Mouse (Mus musculus): ENCODE data around the gene Ly6g6f. TPM values are rescaled to one million over a fixed set of nuclear protein-coding genes. Genes with fewer than 3 reads are reported as not detected.

Gene Ly6g6f
- total and polyA plus RNA-seq, 3 experiments, result 0.54 to 0.67 TPM; not detected in 1

DNA sequence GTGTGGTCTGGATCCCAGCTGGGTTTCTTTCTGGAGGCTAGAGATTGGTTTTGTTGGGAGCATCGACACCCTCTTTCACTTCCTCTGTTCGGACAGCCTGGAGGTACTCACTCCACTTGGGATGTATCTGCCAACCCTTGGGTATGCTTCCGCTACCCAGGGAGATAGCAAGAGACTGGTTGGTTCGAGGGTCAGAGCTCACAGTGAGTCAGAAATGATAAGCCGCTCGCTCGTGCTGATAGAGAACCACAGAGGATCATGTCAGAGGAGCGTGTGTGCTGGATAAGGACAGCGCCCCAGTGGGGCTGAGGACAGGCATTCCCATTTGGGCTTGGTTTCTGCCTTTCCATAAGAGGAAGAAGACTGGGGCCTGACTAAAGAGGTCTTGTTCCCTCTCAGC lies 5.6 kb downstream of the Ly6g6f start:
- no peak overlapping the region for H3K4me3 ChIP-seq (replicated peaks in 1 of 3; ENCODE audit: low read depth in 2 of 3, low read length in 2 of 3, poor library complexity in 1 of 3)

DNA sequence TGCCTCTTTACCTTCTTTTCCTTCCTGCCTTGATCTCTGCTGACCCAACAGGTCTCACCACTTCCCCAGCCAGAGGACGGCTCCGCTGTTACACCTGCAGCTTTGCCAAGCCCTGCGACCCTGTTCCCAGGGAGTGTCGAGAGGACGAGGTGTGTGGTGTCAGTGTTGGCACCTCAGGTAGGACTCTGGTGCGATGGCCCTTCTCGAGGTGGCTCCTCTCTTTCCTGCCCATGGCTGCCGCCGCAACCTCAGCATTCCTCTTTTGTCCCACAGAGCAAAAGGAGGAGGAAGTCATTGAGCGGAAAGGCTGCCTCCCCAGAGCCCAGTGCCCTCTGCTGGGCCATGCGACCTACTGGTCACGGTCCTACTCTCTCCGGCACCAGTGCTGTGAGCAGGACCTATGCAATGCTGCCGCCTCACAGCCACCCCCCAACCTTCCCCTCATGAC lies 7.6 kb downstream of the Ly6g6f start, which contains the start of gene Ly6g6d:
Gene Ly6g6d (minus strand): TSS at position 280 of the 448 bp plus-strand sequence.
- dilution Hi-C loops (cut with MboI; ENCODE audit: extremely low pct_ligation_motif_present, extremely low pct_unique_long_range_greater_than_20kb, low sequenced_read_pairs), result no loop called here

More for the DNA sequence above, 5.6 kb downstream of the Ly6g6f start:
- H3K36me3 ChIP-seq (replicated peaks in 1 of 2; ENCODE audit: control insufficient read depth in 1 of 2, insufficient read depth in 1 of 2, low read length in 1 of 2), result no peaks in the 10 kb centered on the region
- TF ChIP-seq ZKSCAN1 (IDR thresholded peaks at IDR 0.05; ENCODE audit: borderline replicate concordance, low read depth, low read length), result no peak
- TF ChIP-seq KAT2A (IDR thresholded peaks at IDR 0.05; ENCODE audit: insufficient replicate concordance, low read length), result no peak
- no peak for TF ChIP-seq TCF12 (IDR thresholded peaks at IDR 0.05; ENCODE audit: low read depth, low read length)
- no peak for TF ChIP-seq CTCF (conservative IDR thresholded peaks at IDR 0.05 in 1 of 2, IDR thresholded peaks at IDR 0.05 in 1 of 2; ENCODE audit: low read depth in 2 of 2, low read length in 2 of 2)
- no peak for TF ChIP-seq CHD1 (IDR thresholded peaks at IDR 0.05; ENCODE audit: low read depth, low read length)
- TF ChIP-seq MAZ (IDR thresholded peaks at IDR 0.05; ENCODE audit: low read depth, low read length), result no peak
- TF ChIP-seq UBTF (IDR thresholded peaks at IDR 0.05; ENCODE audit: low read depth, low read length), result no peak
- no peak for TF ChIP-seq ELF1 (IDR thresholded peaks at IDR 0.05; ENCODE audit: low read depth, low read length)
- no peak for TF ChIP-seq ETS1 (conservative IDR thresholded peaks at IDR 0.05; ENCODE audit: low read depth, low read length)
- TF ChIP-seq EP300 (IDR thresholded peaks at IDR 0.05; ENCODE audit: low read length), result no peak
- TF ChIP-seq GABPA (IDR thresholded peaks at IDR 0.05; ENCODE audit: insufficient replicate concordance, low read depth, low read length), result no peak
- H3K4me1 ChIP-seq (ENCODE audit: control insufficient read depth in 1 of 2, insufficient read depth in 2 of 2), result peaks cover 17 to 22% of the 10 kb centered on the region in 2 experiments
- no peaks in the 10 kb centered on the region for H3K27me3 ChIP-seq (replicated peaks)
- H3K79me2 ChIP-seq (replicated peaks; ENCODE audit: control insufficient read depth, extremely low read depth, insufficient read depth, poor library complexity, severe bottlenecking), result no peaks in the 10 kb centered on the region
- dilution Hi-C loops (cut with MboI; ENCODE audit: extremely low pct_ligation_motif_present, extremely low pct_unique_long_range_greater_than_20kb, low sequenced_read_pairs) (no loop called here), in situ Hi-C loops (cut with MboI; ENCODE audit: low pct_ligation_motif_present, low pct_unique_long_range_greater_than_20kb, low sequenced_read_pairs) (no loop called here)
- H3K9me3 ChIP-seq (replicated peaks; ENCODE audit: low read length), result no peaks in the 10 kb centered on the region
- H3K9ac ChIP-seq (ENCODE audit: insufficient read depth, low read depth), result no peak overlapping the region
- no peak overlapping the region for H3K27ac ChIP-seq (ENCODE audit: insufficient read depth, low read depth)
- no peak for DNase-seq (ENCODE audit: extremely low read depth)
- no peak overlapping the region for H3K4me2 ChIP-seq (ENCODE audit: insufficient read depth, low read depth, poor library complexity, severe bottlenecking)

More for the DNA sequence above, 7.6 kb downstream of the Ly6g6f start, which contains the start of gene Ly6g6d:
- H3K9ac ChIP-seq (ENCODE audit: insufficient read depth, low read depth), result no peak within 1 kb of the TSS
- no peaks in the 10 kb centered on the region for H3K9me3 ChIP-seq (replicated peaks; ENCODE audit: low read length)
- TF ChIP-seq ZKSCAN1 (IDR thresholded peaks at IDR 0.05; ENCODE audit: borderline replicate concordance, low read depth, low read length) (no peak), HCFC1 (IDR thresholded peaks at IDR 0.05; ENCODE audit: low read depth, low read length) (no peak), RAD21 (IDR thresholded peaks at IDR 0.05; ENCODE audit: low read depth, low read length) (no peak), ETS1 (conservative IDR thresholded peaks at IDR 0.05; ENCODE audit: low read depth, low read length) (no peak), GABPA (IDR thresholded peaks at IDR 0.05; ENCODE audit: insufficient replicate concordance, low read depth, low read length) (no peak), IRF4 (IDR thresholded peaks at IDR 0.05; ENCODE audit: low read depth, low read length) (no peak), CHD1 (IDR thresholded peaks at IDR 0.05; ENCODE audit: low read depth, low read length) (no peak), JUN (IDR thresholded peaks at IDR 0.05; ENCODE audit: insufficient read depth, low read depth, low read length) (no peak)
- no peaks in the 10 kb centered on the region for H3K79me2 ChIP-seq (replicated peaks; ENCODE audit: control insufficient read depth, extremely low read depth, insufficient read depth, poor library complexity, severe bottlenecking)
- no peaks in the 10 kb centered on the region for H3K36me3 ChIP-seq (replicated peaks in 1 of 2; ENCODE audit: control insufficient read depth in 1 of 2, insufficient read depth in 1 of 2, low read length in 1 of 2)
- H3K4me1 ChIP-seq (ENCODE audit: control insufficient read depth in 1 of 2, insufficient read depth in 2 of 2), result peaks cover 14 to 22% of the 10 kb centered on the region in 2 experiments
- H3K4me3 ChIP-seq (replicated peaks in 1 of 3; ENCODE audit: low read depth in 2 of 3, low read length in 2 of 3, poor library complexity in 1 of 3), result no peak within 1 kb of the TSS
- H3K27ac ChIP-seq (ENCODE audit: insufficient read depth, low read depth), result no peak within 1 kb of the TSS
- H3K4me2 ChIP-seq (ENCODE audit: insufficient read depth, low read depth, poor library complexity, severe bottlenecking), result no peak within 1 kb of the TSS
- in situ Hi-C loops (cut with MboI; ENCODE audit: low pct_ligation_motif_present, low pct_unique_long_range_greater_than_20kb, low sequenced_read_pairs), result no loop called here
- no peaks in the 10 kb centered on the region for H3K27me3 ChIP-seq (replicated peaks)
- DNase-seq (ENCODE audit: extremely low read depth), result no peak
